Mouse (Mus musculus): ENCODE measurements around the gene Suox. TPM values are rescaled to one million over a fixed set of nuclear protein-coding genes. Genes with fewer than 3 reads are reported as not detected.
"Not testable (repeated sequence)": the region's sequence is repeated elsewhere in the genome, so short reads cannot be mapped to it uniquely, and the experiment has no call there.

The Suox gene
- polyA plus RNA-seq, 1 experiment from 2014 or later, result 10.8 TPM

DNA sequence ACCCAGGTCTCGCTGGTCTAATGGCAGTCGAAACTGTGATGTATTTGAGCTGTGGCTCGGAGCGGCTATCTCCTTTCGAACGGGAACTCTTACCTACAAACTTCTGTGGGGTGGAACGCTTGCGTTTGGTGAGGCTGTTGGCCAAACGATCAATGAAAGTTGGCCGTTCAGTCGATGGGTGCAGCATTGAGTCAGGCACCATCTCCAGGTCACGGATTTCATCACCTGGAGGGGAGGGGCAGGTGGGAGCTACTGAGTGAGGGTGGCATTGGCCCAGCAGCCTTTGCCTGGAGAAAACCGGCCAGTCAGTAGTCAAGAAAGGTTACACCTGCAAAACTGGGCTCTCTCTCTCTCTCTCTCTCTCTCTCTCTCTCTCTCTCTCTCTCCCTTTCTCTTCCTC lies 38.2 kb downstream of the Suox start:
- Histone ChIP-seq H3K36me3 (replicated peaks) (peaks cover 56% of the 10 kb centered on the region), H3K27me3 (ENCODE audit: poor library complexity, severe bottlenecking) (peaks cover 7% of the 10 kb centered on the region; the same call in 1 of the 2 replicates), H3K4me3 (no peak overlapping the region), H3K4me1 (peaks cover 13% of the 10 kb centered on the region), H3K27ac (no peak overlapping the region), H3K9me3 (no peaks in the 10 kb centered on the region)
- WGBS, result 96% methylated on average over 13 of the region's 13 CpGs
- no peak for DNase-seq (ENCODE audit: extremely low spot score, low spot score)

DNA sequence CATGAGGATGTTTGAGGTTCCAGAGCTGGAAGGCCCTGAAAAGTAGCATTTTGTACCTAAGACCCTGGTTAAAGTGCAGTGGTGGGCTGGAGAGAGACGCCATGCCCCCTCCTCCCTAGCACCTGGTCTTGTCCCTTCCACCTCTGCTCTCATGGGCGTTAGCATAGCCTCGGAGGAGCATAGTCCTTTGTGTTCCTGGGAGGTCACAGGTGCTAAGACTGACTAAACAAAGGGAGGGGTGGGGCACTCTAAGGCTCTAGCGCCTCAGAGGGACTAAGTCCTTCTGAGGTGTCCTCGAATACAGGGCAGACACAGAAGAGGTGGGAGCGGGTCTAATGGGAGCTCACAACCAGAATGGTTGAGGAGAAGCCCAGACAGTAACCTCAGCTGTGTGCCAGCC lies 42.3 kb downstream of the Suox start:
- WGBS, result 16% methylated on average over 6 of the region's 6 CpGs
- no peak for DNase-seq (ENCODE audit: extremely low spot score, low spot score)
- no peak overlapping the region for H3K27ac ChIP-seq

DNA sequence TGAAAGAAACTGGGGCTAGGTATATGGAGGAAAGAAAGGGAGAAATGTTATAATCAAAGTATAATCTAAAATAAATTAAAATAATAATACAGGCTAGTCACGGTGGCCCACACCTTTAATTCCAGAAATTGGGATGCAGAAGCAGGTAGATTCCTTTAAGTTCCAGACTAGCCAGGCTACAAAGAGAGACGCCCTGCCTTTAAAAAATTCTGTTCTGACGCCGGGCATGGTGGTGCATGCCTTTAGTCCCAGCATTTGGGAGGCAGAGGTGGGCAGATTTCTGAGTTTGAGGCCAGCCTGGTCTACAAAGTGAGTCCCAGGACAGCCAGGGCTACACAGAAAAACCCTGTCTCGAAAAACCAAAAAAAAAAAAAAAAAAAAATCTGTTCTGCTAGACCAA lies 43.6 kb downstream of the Suox start:
- H3K27me3 ChIP-seq (ENCODE audit: poor library complexity, severe bottlenecking); H3K4me3 ChIP-seq; H3K4me1 ChIP-seq; H3K9me3 ChIP-seq; DNase-seq (ENCODE audit: extremely low spot score, low spot score); H3K27ac ChIP-seq: not testable (repeated sequence)
- 83% methylated on average over 5 of the region's 5 CpGs for WGBS
- H3K36me3 ChIP-seq (replicated peaks), result peaks cover 23% of the 10 kb centered on the region

More for the DNA sequence above, 42.3 kb downstream of the Suox start:
- H3K27me3 ChIP-seq (ENCODE audit: poor library complexity, severe bottlenecking), result peaks cover 6% of the 10 kb centered on the region; the same call in 1 of the 2 replicates
- peaks cover 2% of the 10 kb centered on the region for H3K4me1 ChIP-seq
- H3K4me3 ChIP-seq, result no peak overlapping the region
- H3K9me3 ChIP-seq, result no peaks in the 10 kb centered on the region
- H3K36me3 ChIP-seq (replicated peaks), result peaks cover 33% of the 10 kb centered on the region

DNA sequence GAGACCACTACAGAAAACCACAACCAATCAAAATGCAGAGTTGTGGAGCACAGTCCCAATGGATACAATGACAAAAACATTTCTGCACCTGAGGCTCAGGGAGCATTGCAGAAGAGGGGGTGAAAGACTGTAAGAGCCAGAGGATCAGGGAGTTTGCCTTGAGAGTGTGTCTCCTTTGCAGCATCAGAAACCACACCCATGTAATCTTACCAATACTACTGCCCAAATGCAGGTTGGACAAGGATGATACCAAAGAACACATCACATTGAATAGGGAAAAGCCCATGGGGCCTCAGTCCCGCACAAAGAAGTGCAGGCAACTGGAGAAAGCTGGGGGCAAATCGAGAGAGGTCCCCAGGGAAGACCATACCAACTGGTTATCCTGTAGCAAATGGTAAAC lies 44.1 kb downstream of the Suox start:
- H3K27ac ChIP-seq, result no peak overlapping the region
- no peak for DNase-seq (ENCODE audit: extremely low spot score, low spot score)
- H3K4me3 ChIP-seq, result no peak overlapping the region
- no peaks in the 10 kb centered on the region for H3K9me3 ChIP-seq
- no peaks in the 10 kb centered on the region for H3K27me3 ChIP-seq (ENCODE audit: poor library complexity, severe bottlenecking)
- 91% methylated on average over 2 of the region's 2 CpGs for WGBS
- peaks cover 9% of the 10 kb centered on the region for H3K4me1 ChIP-seq
- H3K36me3 ChIP-seq (replicated peaks), result peaks cover 24% of the 10 kb centered on the region

DNA sequence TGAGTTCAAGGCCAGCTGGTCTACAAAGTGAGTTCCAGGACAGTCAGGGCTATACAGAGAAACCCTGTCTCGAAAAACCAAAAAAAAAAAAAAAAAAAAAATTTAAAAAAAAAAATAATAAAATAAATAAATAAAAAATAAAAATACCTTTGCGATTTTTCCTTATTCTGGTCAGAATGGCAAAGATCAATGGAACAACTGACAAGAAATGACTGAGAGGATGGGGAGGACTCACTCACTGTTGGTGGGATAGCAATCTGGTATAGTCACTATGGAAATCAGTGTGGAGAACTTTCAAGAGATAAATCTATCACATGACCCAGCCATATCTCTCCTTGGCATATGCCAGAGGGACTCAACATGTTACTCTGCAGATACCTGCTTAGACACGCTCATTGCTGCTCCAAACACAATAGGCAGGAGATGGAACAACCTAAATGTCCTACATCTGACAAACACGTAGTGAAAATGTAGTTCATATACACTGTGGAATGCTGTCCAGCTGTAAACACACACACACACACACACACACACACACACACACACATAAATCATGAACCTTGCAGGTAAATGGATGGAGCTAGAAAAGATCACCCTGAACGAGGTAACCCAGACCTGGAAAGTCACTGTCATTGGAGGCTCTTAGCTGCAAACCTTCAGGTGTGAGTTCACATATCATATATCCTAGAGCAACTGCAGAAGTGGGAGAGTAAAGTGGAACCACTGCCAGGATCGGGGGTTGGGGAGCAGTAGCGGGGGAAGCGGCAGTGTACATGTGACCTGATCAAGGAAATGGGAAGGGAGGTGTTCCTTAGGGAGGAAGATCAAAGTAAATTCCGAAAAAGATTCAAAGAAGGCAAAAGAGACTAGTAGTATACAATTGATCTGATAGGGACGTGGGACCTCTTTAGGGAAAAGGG lies 46.2 kb downstream of the Suox start:
- Histone ChIP-seq H3K27me3 (ENCODE audit: poor library complexity, severe bottlenecking) (no peaks in the 10 kb centered on the region), H3K4me1 (peaks cover 10% of the 10 kb centered on the region), H3K4me3 (no peak overlapping the region), H3K36me3 (replicated peaks) (peaks cover 30% of the 10 kb centered on the region), H3K9me3 (no peaks in the 10 kb centered on the region), H3K27ac (no peak overlapping the region)
- 87% methylated on average over 10 of the region's 10 CpGs for WGBS
- DNase-seq (ENCODE audit: extremely low spot score, low spot score), result no peak

DNA sequence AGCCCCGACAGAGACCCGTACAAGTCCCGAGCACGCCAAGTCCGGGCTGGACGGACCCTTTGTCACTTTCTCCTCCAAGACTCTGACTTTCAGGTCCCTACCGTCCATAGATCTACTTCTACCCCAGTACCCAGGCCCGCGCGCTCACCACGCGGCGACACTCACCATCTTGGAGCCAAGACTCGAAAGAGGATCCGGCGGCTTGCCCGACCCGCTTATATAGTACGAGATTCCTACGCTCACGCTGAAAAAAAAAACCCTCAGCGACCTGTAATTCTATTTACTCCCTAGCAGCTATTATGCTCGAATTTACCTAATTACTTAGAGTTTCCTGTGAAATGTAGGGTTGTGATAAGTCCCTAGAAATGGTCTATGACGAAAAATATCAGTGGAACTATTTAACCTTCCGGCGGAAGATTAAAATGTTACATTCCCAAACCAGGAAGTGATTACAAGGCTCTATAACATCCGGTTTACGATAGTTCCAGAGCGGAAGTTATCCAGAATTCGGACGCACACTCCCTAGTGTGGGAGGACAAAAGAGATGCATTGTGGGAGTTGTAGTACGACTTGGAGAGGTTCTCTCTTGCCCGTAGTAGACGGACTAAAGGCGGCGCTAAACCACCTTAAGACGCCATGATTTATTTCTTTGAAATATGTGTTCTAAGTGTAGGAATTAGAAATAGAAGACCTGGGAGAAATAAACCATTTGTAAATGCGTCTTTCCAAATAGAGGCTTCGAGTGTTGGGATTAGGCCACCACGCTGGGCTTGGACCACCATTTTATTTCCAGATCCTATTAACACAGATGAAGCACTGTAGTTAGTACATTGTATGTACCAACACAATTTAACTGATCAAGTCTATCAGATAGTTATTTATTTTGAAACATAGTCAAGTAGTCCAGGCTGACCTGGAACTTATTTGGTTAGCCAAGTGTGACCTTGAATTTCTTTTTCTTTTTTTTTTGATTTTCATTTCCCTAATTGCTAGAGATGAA lies 47.3 kb downstream of the Suox start, which contains the start of gene Rps26:
Rps26 (minus strand) TSS at position 437 of the 1,000 bp plus-strand sequence.
- Histone ChIP-seq H3K4me1 (peaks cover 10% of the 10 kb centered on the region), H3K9me3 (no peaks in the 10 kb centered on the region), H3K4me3 (peak within 1 kb of the TSS; percentile 71), H3K27me3 (ENCODE audit: poor library complexity, severe bottlenecking) (no peaks in the 10 kb centered on the region), H3K27ac (peak within 1 kb of the TSS; percentile 94), H3K36me3 (replicated peaks) (peaks cover 35% of the 10 kb centered on the region)
- WGBS, result 1% methylated on average over 40 of the region's 40 CpGs
- peak; percentile 84 for DNase-seq (ENCODE audit: extremely low spot score, low spot score)

DNA sequence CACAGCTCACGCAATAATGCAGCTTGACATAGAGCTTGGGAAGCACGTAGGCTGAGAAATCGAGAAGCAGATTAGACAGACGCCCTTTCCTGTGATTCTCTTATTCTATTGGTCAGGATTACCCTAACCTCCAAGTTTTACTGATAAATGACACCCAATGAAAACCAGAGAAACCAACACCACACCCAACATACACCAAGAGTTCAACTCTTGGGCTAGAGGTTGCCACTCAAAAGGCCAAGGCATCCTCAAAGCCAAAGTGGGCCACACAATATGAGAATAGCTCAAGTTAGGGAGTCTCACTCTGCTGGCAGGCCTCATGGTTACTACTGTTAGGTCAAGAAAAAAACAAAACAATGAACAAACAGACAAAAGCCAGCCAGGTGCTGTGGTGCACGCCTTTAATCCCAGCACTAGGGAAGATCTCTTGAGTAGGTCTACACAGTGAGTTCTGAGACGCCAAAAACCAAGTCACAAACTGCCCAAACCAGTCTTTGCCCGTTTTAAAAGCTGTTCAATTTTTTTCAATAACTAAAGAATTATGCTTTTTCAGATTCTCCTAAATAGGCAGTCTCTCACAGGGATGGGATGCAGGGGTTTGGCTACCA lies 48.5 kb downstream of the Suox start:
- Histone ChIP-seq H3K27ac (peak overlapping the region; percentile 94), H3K36me3 (replicated peaks) (peaks cover 35% of the 10 kb centered on the region), H3K4me1 (peaks cover 10% of the 10 kb centered on the region), H3K27me3 (ENCODE audit: poor library complexity, severe bottlenecking) (no peaks in the 10 kb centered on the region), H3K4me3 (peak overlapping the region; percentile 71), H3K9me3 (no peaks in the 10 kb centered on the region)
- no peak for DNase-seq (ENCODE audit: extremely low spot score, low spot score)
- WGBS, result 44% methylated on average over 7 of the region's 7 CpGs

DNA sequence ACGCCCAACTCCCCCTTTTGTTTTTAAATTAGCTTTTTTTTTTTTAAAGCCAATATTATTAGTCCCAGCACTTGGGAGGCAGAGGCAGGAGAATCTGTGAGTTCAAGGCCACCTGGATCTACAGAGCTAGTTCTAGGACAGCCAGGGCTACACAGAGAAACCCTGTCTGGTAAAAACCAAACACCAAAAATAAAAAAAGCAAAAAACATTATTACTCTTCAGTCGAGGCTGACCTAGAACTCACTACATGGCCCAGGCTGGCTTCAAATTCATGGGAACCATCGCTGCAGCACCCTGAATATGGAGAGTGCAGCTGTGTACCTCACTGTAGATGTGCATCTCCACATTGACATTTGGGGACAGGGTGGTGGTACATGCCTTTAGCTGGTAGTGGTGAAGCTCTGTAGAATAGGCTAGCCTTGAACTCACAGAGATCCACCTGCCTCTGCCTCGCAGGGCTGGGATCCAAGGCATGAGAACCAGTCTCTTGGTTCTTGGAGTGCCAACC lies 50.7 kb downstream of the Suox start:
- not testable (repeated sequence) for H3K4me3 ChIP-seq; H3K27me3 ChIP-seq (ENCODE audit: poor library complexity, severe bottlenecking); H3K27ac ChIP-seq; H3K9me3 ChIP-seq; DNase-seq (ENCODE audit: extremely low spot score, low spot score)
- peaks cover 10% of the 10 kb centered on the region for H3K4me1 ChIP-seq
- 84% methylated on average over 4 of the region's 4 CpGs for WGBS
- H3K36me3 ChIP-seq (replicated peaks), result peaks cover 35% of the 10 kb centered on the region

DNA sequence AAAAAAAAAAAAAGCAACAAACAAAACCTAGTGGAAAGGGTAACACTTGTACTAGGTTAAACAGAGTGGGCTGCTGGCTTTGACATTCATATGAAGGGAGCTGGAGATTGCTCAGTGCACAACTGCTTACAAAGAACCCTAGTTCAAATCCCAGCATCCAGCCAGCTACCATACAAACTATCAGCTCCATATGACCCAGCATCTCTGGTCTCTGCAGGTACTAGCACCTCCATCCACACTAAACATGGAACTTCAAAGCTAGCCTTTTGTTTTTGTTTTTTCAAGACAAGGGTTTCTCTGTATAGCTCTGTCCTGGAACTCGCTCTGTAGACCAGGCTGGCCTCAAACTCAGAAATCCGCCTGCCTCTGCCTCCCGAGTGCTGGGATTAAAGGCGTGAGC lies 51.2 kb downstream of the Suox start:
- H3K4me3 ChIP-seq, result no peak overlapping the region
- H3K27ac ChIP-seq, result no peak overlapping the region
- H3K27me3 ChIP-seq (ENCODE audit: poor library complexity, severe bottlenecking), result no peaks in the 10 kb centered on the region
- H3K9me3 ChIP-seq, result no peaks in the 10 kb centered on the region
- 83% methylated on average over 4 of the region's 4 CpGs for WGBS
- DNase-seq (ENCODE audit: extremely low spot score, low spot score), result no peak
- peaks cover 35% of the 10 kb centered on the region for H3K36me3 ChIP-seq (replicated peaks)
- H3K4me1 ChIP-seq, result peaks cover 10% of the 10 kb centered on the region

DNA sequence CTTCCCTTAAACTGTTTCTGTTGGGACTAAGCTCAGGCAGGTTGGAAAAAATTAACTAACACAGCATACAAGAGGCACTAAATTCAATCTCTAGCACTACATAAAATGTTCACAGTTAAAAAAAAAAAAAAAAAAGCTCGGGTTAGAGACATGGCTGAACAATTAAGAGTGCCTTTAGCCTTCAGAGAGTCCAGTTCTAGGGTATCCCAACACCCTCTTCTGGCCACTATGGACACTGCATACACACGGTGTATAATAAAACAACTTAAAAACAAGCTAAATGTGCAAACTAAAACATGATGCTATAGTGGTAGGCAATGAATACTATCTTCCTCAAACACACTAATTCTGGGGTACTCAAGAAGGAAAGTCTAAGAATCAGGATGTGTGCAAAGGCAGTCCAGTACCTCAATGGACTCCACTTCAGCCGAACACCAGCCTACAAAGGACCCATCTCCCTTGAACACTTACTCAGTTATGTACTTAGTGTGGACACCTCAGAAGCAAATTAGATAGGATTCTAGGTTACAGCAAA lies 51.8 kb downstream of the Suox start:
- Histone ChIP-seq H3K9me3 (no peaks in the 10 kb centered on the region), H3K27ac (no peak overlapping the region), H3K4me1 (peaks cover 10% of the 10 kb centered on the region), H3K27me3 (ENCODE audit: poor library complexity, severe bottlenecking) (no peaks in the 10 kb centered on the region), H3K36me3 (replicated peaks) (peaks cover 35% of the 10 kb centered on the region), H3K4me3 (no peak overlapping the region)
- DNase-seq (ENCODE audit: extremely low spot score, low spot score), result no peak
- 77% methylated on average over 3 of the region's 3 CpGs for WGBS

DNA sequence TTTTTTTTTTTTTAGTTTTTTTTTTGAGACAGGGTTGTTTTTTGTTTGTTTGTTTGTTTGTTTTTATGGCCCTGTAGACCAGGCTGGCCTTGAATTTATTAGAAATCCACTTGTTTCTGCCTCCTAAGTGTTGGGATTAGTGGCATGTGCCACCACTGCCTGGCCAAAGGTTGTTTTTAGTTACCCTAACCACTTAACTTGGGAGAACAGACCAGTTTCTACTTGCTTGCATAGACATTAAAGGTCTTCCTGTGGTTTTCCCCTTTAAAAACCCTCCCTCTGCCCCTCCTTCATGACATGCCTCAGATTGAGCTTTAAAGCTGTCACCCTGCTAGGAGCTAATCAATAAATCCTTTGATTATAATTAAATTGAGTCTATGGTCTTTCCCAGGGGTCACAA lies 53.6 kb downstream of the Suox start:
- peaks cover 31% of the 10 kb centered on the region for H3K36me3 ChIP-seq (replicated peaks)
- H3K27me3 ChIP-seq (ENCODE audit: poor library complexity, severe bottlenecking), result no peaks in the 10 kb centered on the region
- no peak overlapping the region for H3K27ac ChIP-seq
- H3K4me3 ChIP-seq, result no peak overlapping the region
- no peaks in the 10 kb centered on the region for H3K9me3 ChIP-seq
- peaks cover 7% of the 10 kb centered on the region for H3K4me1 ChIP-seq
- no peak for DNase-seq (ENCODE audit: extremely low spot score, low spot score)

Data from forebrain, embryonic 10.5 days (tissue).